Mouse (Mus musculus): ENCODE results near the gene Ahcyl2. TPM values are rescaled to one million over a fixed set of nuclear protein-coding genes. Genes with fewer than 3 reads are reported as not detected.

Ahcyl2 gene
- total and polyA plus RNA-seq, 3 experiments = 50.0 to 204 (median 184) TPM

DNA sequence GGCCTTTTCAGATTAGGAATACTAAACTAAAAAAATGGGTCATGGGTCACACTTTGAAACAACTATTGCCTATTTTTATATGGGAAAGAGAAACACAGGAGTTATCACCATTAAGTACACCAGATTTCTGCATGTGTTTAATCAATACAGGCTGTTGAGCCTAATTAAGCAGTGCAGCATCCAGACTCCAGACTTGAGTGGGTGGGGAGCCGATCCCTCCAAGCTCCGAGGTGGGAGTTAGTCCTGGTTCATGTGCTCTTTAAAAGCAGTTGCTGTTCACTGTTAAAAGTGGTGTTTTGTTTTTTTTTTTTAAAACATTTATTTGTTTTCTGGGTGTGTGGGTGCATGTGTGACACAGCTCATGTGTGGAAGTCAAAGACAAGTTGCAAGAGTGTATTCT lies 37.6 kb downstream of the Ahcyl2 start:
- H3K27ac ChIP-seq (ENCODE audit: insufficient read depth, low read depth) = no peak overlapping the region
- H3K4me1 ChIP-seq (ENCODE audit: control insufficient read depth in 1 of 2, insufficient read depth in 2 of 2) = peaks cover 2 to 31% of the 10 kb centered on the region in 2 experiments; a peak in 2 of 4 replicates
- peaks cover 2% of the 10 kb centered on the region; the same call in 1 of the 2 replicates for H3K79me2 ChIP-seq (replicated peaks; ENCODE audit: control insufficient read depth, extremely low read depth, insufficient read depth, poor library complexity, severe bottlenecking)
- DNase-seq (ENCODE audit: extremely low read depth) = no peak
- H3K9ac ChIP-seq (ENCODE audit: insufficient read depth, low read depth) = no peak overlapping the region
- no peak overlapping the region for H3K4me2 ChIP-seq (ENCODE audit: insufficient read depth, low read depth, poor library complexity, severe bottlenecking)
- no peak for TF ChIP-seq POLR2AphosphoS2 (IDR thresholded peaks at IDR 0.05; ENCODE audit: low read depth, low read length)
- no peak for TF ChIP-seq ZKSCAN1 (IDR thresholded peaks at IDR 0.05; ENCODE audit: borderline replicate concordance, low read depth, low read length)
- no peak for TF ChIP-seq NELFE (IDR thresholded peaks at IDR 0.05; ENCODE audit: low read depth, low read length)
- no peak for TF ChIP-seq MAZ (IDR thresholded peaks at IDR 0.05; ENCODE audit: low read depth, low read length)
- no peak for TF ChIP-seq NRF1 (IDR thresholded peaks at IDR 0.05; ENCODE audit: low read depth, low read length)
- TF ChIP-seq JUND (conservative IDR thresholded peaks at IDR 0.05; ENCODE audit: low read depth, low read length) = no peak
- no peak for TF ChIP-seq POLR2A (IDR thresholded peaks at IDR 0.05; ENCODE audit: low read depth, low read length)
- no peak for TF ChIP-seq MAFK (IDR thresholded peaks at IDR 0.05; ENCODE audit: insufficient replicate concordance, low read length)
- no peak for TF ChIP-seq TBP (conservative IDR thresholded peaks at IDR 0.05; ENCODE audit: low read depth, low read length)
- TF ChIP-seq MYC (IDR thresholded peaks at IDR 0.05; ENCODE audit: low read depth, low read length) = no peak
- TF ChIP-seq USF1 (IDR thresholded peaks at IDR 0.05; ENCODE audit: low read depth, low read length) = no peak
- TF ChIP-seq PAX5 (IDR thresholded peaks at IDR 0.05; ENCODE audit: low read length) = no peak
- TF ChIP-seq UBTF (IDR thresholded peaks at IDR 0.05; ENCODE audit: low read depth, low read length) = no peak
- TF ChIP-seq ZC3H11A (IDR thresholded peaks at IDR 0.05; ENCODE audit: low read depth, low read length) = no peak
- no peak for TF ChIP-seq JUN (IDR thresholded peaks at IDR 0.05; ENCODE audit: insufficient read depth, low read depth, low read length)
- no peak for TF ChIP-seq RAD21 (IDR thresholded peaks at IDR 0.05; ENCODE audit: low read depth, low read length)
- no peak for TF ChIP-seq BHLHE40 (IDR thresholded peaks at IDR 0.05; ENCODE audit: low read depth, low read length)
- H3K9me3 ChIP-seq (replicated peaks; ENCODE audit: low read length) = no peaks in the 10 kb centered on the region
- in situ Hi-C loops (cut with MboI; ENCODE audit: low pct_ligation_motif_present, low pct_unique_long_range_greater_than_20kb, low sequenced_read_pairs) = no loop called here
- dilution Hi-C loops (cut with MboI; ENCODE audit: extremely low pct_ligation_motif_present, extremely low pct_unique_long_range_greater_than_20kb, low sequenced_read_pairs) = no loop called here
- H3K27me3 ChIP-seq (replicated peaks) = no peaks in the 10 kb centered on the region
- no peak overlapping the region for H3K4me3 ChIP-seq (replicated peaks in 1 of 3; ENCODE audit: low read depth in 2 of 3, low read length in 2 of 3, poor library complexity in 1 of 3)
- H3K36me3 ChIP-seq (replicated peaks in 1 of 2; ENCODE audit: control insufficient read depth in 1 of 2, insufficient read depth in 1 of 2, low read length in 1 of 2) = peaks cover 0 to 28% of the 10 kb centered on the region in 2 experiments

- dilution Hi-C loops (cut with MboI; ENCODE audit: extremely low pct_ligation_motif_present, extremely low pct_unique_long_range_greater_than_20kb, low sequenced_read_pairs) (no loop called here), in situ Hi-C loops (cut with MboI; ENCODE audit: low pct_ligation_motif_present, low pct_unique_long_range_greater_than_20kb, low sequenced_read_pairs) (no loop called here)
- no peak overlapping the region for H3K9ac ChIP-seq (ENCODE audit: insufficient read depth, low read depth)
- DNase-seq (ENCODE audit: extremely low read depth) = no peak
- TF ChIP-seq NRF1 (IDR thresholded peaks at IDR 0.05; ENCODE audit: low read depth, low read length) (no peak), ZKSCAN1 (IDR thresholded peaks at IDR 0.05; ENCODE audit: borderline replicate concordance, low read depth, low read length) (no peak), TBP (conservative IDR thresholded peaks at IDR 0.05; ENCODE audit: low read depth, low read length) (no peak), E2F4 (IDR thresholded peaks at IDR 0.05; ENCODE audit: insufficient replicate concordance, low read depth, low read length) (no peak), SIN3A (IDR thresholded peaks at IDR 0.05; ENCODE audit: low read length) (no peak), BHLHE40 (IDR thresholded peaks at IDR 0.05; ENCODE audit: low read depth, low read length) (no peak), ETS1 (conservative IDR thresholded peaks at IDR 0.05; ENCODE audit: low read depth, low read length) (no peak), SMC3 (IDR thresholded peaks at IDR 0.05; ENCODE audit: low read depth, low read length) (no peak), ZMIZ1 (IDR thresholded peaks at IDR 0.05; ENCODE audit: low read depth, low read length) (no peak), CHD2 (IDR thresholded peaks at IDR 0.05; ENCODE audit: low read length) (no peak), MEF2A (IDR thresholded peaks at IDR 0.05; ENCODE audit: borderline replicate concordance, low read depth, low read length) (no peak)
- H3K36me3 ChIP-seq (replicated peaks in 1 of 2; ENCODE audit: control insufficient read depth in 1 of 2, insufficient read depth in 1 of 2, low read length in 1 of 2) = peaks cover 0 to 29% of the 10 kb centered on the region in 2 experiments
- H3K4me2 ChIP-seq (ENCODE audit: insufficient read depth, low read depth, poor library complexity, severe bottlenecking) = no peak overlapping the region
- H3K4me3 ChIP-seq (replicated peaks in 1 of 3; ENCODE audit: low read depth in 2 of 3, low read length in 2 of 3, poor library complexity in 1 of 3) = no peak overlapping the region
- H3K79me2 ChIP-seq (replicated peaks; ENCODE audit: control insufficient read depth, extremely low read depth, insufficient read depth, poor library complexity, severe bottlenecking) = 0 out of 2 replicates have a peak, but pooled peaks cover 3% of the 10 kb centered on the region
- no peak overlapping the region for H3K27ac ChIP-seq (ENCODE audit: insufficient read depth, low read depth)
- no peaks in the 10 kb centered on the region for H3K27me3 ChIP-seq (replicated peaks)
- H3K9me3 ChIP-seq (replicated peaks; ENCODE audit: low read length) = no peaks in the 10 kb centered on the region
- peaks cover 4 to 17% of the 10 kb centered on the region in 2 experiments; a peak in 3 of 4 replicates for H3K4me1 ChIP-seq (ENCODE audit: control insufficient read depth in 1 of 2, insufficient read depth in 2 of 2)
Observed at GRCm38 (mm10) chr6:29812076-29812475, 44.3 kb downstream of the Ahcyl2 start.

All from CH12.LX (cell line).